Mouse (Mus musculus): Measurements from ENCODE around the gene Maz.

- no peak for TF ChIP-seq CTCF (conservative IDR thresholded peaks at IDR 0.05; ENCODE audit: low read length)
- TF ChIP-seq POU5F1 (IDR thresholded peaks at IDR 0.05; ENCODE audit: borderline replicate concordance, low read length) = no peak
Measured at GRCm38 (mm10) chr7:126983113-126983512, 43.7 kb downstream of the Maz start.

All from E14TG2a.4 (cell line).